Mouse (Mus musculus): ENCODE measurements around the gene Ccna1. TPM values are rescaled to one million over a fixed set of nuclear protein-coding genes. Genes with fewer than 3 reads are reported as not detected.

The Ccna1 gene
- total RNA-seq, 2 experiments from 2014 or later = 0.26 to 0.37 TPM

DNA sequence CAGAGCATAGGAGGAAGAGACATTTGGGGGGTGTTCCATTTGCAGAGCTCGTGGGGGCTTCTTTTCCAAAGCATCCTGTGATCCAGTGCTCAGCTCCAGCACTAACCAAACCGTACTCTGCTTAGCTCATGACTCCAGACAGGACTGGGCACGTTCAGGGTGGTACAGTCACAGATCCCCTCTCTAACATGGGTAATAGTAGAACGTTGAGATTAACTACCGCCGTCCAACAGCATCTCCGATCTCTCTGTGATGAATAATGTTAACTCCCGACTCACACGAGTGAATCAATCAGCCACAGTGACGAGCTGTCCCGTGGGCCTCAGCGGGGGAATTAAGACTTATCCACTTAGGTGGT is 11.3 kb upstream of the Ccna1 start:
- DNase-seq = no peak
- intact Hi-C loops (cut with DNase I) = no loop called here

DNA sequence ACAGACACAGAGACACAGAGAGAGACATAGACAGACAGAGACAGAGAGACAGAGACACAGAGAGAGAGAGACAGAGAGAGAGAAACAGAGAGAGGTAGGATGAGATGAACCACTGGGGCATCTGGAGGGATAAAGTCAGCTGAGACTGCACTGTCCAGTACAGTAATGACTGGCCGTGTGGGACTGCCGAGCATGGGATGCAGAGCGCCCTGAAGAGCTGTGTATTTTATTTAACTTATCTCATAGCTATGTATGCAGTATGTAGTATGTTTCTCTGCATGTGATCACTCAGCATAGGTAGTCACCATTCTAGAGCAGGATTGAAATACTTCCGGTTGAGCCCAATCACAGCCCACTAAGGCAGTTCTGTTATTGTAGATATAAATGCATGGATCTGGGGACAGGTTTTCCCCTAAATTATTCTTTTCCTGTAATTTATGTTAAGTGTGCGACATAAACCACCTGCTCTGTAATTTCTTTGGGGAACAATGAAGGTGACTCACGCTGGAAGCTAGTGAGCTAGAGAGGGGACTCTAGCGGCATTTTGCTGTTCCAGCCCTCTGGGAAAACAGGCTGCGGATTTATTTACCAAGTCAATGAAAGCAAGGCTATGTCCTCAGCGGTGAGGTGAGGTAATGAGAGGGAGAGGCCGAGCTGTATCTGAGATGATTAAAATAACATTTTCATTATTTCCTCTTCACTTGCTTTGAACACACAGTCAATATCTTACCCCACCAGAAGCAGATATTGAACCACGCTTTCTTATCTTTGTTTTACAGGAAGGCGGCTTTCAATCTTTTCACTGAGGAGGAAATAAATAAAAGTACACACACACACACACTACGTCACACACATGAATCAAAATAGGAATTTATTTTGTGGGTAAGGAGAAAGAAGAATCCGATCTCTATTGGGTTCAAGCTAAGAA is 10.7 kb upstream of the Ccna1 start:
- intact Hi-C loops (cut with DNase I) = loop anchor here (2.0 kb wide), 2 partner anchors 39 to 251 kb away; no protein-coding TSS in a partner anchor

DNA sequence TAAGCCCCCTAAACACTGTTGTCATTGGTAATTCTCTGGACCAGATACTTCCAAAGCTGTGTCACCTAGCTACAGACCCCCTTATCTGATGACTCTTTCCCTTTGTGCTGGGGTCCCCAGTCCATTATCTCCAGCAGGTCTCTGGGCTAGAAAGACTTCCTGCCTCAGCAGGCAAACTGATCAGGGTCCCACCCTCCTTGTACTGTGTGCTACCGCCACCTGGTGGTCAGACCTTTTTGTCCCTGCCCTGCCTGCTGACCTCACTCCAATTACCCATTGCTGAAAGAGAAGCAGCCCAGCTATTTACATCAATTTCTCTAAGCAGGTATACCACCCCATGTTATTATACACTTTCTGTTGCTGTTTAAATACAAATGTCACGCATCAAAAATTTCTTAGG is 9.1 kb upstream of the Ccna1 start:
- intact Hi-C loops (cut with DNase I) = loop anchor here (2.0 to 5.0 kb wide), 4 partner anchors 38 to 327 kb away; partner anchors contain the start of genes Alg5 and Exosc8
- DNase-seq = peak; percentile 80 to 85

More for the DNA sequence above, 10.7 kb upstream of the Ccna1 start:
- no peak for DNase-seq

DNA sequence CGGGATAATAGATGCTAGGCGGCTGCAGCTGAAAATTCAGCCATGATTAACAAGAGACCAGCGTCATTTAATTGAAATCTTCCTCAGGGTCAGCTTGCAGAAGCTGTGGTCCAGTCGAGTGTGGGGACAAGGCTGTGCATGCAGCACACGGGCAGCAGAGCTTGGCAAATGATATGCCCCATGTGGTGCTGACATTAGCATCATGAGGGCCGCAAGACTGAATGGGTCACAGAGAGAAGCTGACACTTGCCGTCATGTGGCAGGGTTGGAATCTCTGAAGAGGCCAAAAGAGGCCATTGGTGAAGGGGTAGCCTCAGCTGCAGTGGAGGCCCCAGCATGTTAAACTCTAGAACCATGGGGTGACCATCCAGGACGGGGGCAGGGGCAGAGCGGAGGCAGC is 7.4 kb upstream of the Ccna1 start:
- intact Hi-C loops (cut with DNase I) = loop anchor here (5.0 kb wide), 2 partner anchors 135 to 325 kb away; partner anchors contain the start of genes Alg5 and Exosc8

DNA sequence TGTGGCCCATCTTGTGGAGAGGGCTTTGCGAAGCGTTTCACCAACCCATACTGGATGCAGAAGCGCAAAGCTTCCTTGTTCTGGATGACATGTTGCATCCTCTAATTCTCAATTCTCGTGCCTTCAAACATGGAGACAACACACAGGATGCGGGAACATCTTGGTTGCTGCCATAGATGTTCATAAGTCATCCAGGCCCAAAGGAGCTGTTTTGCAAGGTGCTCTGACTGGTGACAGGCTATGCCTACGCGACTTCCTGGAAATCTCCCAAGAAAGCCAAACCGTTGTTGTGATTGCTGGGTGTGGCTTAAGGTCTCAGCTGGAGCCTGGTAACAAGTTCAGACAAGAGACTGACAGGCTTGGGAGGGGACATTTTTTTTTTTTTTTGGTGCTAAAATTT is 1.1 kb upstream of the Ccna1 start:
- intact Hi-C loops (cut with DNase I) = no loop called here
- DNase-seq = no peak

More for the DNA sequence above, 7.4 kb upstream of the Ccna1 start:
- no peak for DNase-seq

DNA sequence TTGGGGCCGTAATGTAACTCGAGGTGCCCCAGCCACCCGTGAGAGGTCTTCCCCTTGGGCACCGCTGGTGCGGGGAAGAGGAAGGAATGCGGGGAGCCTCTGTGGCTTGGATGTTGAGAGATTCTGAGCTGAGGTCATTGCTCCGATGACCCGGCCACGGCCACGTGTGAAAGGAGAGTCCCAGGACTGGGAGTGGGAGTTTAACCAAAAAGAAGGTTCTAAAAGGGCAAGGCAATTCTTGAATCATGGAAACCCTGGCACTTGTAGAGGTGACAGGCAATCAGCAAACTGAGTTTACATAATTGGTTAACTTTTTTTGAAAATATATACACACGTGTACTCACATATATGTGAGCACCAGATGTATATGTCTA is 433 bp upstream of the Ccna1 start:
- DNase-seq = no peak
- intact Hi-C loops (cut with DNase I) = no loop called here

DNA sequence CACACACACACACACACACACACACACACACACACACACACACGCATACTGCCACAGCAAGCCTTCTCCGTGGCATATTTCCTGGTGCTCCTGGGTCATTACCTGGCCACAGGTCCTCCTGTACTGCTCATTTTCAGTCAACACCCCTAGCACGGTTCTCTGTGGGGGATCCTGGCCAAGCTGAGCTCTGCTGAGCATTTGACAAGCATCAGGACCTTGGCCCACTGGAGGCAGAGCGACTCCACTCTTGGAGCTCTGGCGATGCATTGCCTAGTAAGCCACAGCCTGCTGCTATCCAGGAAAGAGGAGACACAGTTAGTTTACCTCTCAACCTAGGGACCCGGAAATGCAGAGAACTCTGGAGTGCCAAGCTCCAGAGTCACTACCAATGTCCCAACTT is 1.1 kb downstream of the Ccna1 start:
- DNase-seq = no peak
- intact Hi-C loops (cut with DNase I) = no loop called here

DNA sequence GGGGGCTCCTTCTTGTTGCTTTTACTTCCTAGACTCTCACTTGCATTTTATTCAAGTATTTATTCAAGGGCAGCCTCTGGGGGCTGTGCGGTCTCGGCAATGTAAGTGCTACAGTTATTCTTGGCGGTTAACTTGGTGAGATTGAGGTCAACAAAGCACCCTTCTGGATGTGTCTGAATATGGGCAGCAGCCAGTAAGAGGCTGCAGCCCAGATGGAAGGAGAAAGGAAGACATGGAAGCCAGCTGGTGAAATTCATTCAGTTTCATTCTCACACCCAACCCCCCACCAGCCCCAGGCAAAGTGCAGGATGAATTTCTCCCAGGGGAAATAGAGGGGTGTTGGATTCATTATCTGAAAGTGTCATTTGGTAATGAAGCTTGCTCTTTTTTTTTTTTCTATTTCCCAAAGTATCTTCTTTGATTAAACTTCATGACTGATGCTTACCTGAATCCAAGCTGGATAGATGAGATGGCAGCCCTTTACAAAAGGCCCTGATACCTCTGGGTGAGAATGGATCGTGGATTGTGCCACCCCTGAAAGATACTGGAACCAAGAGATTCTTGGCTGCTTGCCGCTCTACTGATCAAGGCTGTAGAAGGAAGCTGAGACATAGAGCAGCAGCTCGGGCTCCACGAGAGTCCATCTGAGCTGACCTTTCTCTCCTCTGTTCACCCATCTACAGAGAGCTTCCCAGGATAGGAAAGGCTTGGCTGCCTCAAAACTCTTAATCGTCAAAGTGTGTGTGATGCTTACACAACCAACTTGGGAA is 10.5 kb downstream of the Ccna1 start:
- intact Hi-C loops (cut with DNase I) = no loop called here

DNA sequence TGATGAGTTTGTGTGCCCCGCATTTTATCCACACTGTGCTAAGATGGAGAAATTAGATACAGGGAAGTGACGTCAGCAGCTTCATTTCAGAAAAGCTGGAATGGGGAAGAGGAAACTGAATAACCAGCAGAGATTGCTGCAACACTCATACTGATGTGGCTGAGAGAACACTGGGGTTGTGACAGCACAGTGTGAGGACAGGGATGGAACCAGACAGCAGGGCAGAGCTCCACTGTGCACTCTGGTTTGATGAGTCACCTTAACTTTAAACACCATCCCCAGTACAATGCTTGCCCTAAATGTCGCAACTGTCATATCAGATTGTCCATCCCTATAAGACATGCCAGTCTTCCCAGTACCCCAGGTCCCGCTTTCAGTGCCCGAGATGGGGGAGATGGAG is 17.7 kb downstream of the Ccna1 start:
- no peak for DNase-seq

More for the DNA sequence above, 10.5 kb downstream of the Ccna1 start:
- peak; percentile 13 to 28 for DNase-seq

DNA sequence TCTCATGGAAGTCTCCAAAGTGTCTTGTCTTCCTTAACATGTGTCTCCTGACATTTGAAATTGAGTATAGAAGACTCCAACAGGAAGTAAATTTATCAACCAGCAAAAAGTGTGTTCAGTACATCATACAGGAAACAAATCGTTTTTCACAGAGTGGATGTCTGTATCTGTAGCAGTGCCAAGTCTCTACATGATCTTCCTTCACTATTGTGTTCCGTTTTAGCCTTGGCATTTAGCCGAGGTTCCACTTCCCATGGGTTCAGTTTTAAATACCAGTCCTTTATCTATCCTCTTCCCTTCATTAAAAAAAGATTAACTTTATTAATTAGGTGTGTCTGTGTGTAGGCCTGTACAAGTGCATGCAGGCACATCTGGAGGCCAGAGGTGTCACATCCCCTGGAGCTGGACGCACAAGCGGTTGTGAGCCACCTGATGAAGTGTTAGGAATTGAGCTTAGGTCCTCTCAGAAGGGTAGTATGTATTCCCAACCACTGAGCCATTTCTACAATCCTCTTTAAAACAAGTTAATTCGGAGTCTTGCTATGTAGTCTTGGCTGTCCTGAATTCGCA is 27.9 kb downstream of the Ccna1 start:
- no peak for DNase-seq

More for the DNA sequence above, 17.7 kb downstream of the Ccna1 start:
- intact Hi-C loops (cut with DNase I) = no loop called here

DNA sequence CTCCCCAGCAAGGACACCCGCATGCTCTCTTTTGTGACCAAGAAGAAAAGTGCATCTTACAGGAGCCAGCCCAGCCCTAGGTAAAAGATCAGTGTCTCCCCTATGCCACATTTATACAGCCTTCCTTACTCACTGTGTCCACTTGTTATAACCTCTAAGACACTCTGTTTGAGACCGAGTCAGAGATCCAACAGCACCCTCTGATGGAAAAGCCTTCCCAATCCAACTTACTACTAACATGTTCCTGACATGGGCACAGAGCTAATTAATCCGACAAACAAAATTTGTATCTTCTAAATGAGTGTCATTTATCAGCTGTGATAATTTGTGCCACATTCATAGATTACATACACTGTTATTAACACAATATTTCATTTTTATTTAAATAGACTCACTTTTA is 29.8 kb downstream of the Ccna1 start:
- DNase-seq = no peak
- intact Hi-C loops (cut with DNase I) = no loop called here

More for the DNA sequence above, 27.9 kb downstream of the Ccna1 start:
- intact Hi-C loops (cut with DNase I) = loop anchor here (2.0 kb wide), 1 partner anchor 37 kb away; no protein-coding TSS in a partner anchor

DNA sequence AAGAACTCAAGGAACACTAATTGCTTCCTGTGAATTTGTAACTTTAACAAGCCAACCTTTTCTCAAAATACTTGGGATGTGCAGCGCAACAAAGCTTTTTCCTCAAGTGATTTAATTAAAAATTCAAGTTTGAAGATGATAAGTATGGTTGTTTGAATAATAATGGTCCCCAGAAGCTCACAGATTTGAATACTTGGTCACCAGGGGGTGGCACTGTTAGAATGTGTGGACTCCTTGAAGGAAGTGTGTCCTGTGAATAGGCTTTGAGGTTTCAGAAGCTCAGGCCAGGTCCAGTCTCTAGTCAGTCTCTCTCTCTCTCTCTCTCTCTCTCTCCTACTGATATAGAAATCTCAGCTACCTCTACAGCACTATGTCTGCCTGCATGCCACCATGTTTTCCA is 32.0 kb downstream of the Ccna1 start:
- DNase-seq = no peak
- intact Hi-C loops (cut with DNase I) = no loop called here

DNA sequence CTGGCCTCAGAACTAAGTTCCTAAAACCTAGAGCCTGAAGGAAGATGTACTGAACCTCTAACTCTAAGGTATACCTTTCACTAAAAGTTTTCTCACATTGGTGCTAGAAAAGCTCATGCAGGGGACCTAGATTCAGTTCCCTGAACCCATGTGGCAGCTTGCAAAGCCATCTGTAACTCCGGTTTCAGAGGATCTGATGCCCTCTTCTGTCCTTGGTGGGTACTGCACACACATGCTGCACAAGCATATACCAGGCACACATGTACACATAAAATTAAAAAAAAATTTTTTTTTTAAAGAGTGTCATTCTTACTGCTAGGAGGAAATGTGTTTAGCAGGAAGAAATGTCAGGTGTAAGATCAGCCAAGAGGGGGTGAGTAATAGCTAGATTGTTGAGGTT is 33.1 kb downstream of the Ccna1 start:
- intact Hi-C loops (cut with DNase I) = no loop called here
- no peak for DNase-seq

DNA sequence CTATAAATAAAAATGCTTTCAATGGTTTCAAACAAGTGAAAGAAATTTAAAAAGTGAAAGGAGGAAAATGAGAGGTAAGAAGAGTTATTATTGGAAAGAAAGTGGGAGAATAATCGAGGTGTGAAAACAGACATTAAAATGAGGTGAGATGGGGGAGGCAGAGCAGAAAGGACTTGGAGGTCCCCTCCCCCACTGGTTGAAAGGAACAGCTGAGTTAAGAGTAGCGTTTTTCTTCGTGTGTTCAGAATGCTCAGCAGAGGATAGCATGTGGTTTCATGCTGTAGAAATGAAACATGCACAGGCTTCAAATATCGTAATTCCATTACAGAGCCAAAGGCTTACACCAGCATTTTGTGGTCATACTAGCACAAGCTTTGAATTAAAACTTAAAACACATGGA is 42.8 kb downstream of the Ccna1 start:
- intact Hi-C loops (cut with DNase I) = no loop called here
- DNase-seq = no peak

DNA sequence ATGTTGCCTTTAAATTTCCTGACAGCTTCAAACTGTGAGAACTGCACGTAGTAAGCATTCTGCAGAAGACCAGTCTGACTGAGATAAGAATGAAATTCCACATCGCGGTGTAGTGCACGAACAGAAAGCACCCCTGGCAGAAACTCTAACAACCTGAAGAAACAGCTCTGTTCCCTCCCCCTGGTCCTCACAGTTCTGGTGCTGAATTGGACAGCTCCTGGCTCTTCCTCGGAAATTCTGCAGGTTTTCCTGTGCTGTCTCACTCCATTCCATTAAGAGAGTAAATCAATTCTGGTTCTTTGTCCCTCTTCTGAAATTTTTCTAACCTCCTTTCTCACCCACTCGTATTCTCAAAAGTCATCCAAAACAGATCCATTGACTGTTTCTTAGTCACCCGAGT is 43.6 kb downstream of the Ccna1 start:
- peak; percentile 10 to 39 for DNase-seq
- intact Hi-C loops (cut with DNase I) = no loop called here

DNA sequence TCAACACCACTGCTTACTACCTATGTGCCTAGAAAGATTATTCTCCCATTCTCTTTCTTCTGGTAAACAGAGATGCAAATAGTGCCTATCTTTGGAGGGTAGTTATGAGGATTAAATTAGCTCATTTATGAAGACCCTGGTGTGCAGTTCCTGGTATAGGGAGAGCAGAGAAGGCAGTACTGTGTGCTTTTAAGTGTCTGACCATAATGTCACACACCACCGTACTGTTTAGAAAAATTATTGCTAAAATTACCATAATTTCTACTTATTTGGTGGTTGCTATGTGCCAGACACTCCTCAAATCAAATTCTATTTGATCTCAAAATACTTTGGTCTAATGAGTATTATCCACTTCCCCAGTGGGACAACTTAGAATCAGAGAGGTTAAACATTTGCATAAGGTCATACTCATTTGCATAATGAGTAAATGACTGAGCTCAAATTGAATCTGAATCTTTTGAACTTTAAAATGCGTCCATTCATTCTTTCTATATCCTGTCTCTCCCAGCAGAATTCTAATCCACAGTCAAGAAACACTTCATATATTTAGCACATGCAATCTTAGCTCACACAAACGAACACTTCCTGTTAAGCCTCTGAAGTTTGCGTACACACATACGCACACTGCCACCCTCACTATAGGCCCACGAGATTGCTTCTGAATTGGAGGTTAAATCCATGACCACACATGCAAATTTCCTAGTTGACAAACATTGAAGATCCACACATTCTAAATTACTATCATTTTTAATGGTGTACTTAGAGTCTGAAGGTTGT is 46.1 kb downstream of the Ccna1 start:
- intact Hi-C loops (cut with DNase I) = no loop called here
- DNase-seq = no peak

DNA sequence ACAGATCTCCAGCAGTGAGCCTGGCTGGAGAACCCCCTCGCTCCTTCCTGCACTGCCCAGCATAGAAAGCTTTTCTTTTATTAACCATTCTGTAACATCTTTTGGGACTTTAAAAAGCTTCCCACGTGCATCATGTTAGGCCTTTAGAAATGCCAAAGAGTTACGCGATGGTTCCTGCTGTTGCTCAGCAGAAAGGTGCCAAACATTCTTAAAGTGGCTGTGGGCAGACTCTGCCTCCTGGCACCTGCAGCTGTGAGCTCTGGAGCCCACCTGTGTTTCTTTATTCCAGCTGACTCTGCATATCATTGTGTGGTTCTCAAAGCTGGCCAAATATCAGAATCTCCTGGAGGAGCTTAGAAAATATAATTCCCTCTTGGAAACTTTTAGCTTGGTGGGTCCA is 51.3 kb downstream of the Ccna1 start:
- intact Hi-C loops (cut with DNase I) = no loop called here
- DNase-seq = no peak

DNA sequence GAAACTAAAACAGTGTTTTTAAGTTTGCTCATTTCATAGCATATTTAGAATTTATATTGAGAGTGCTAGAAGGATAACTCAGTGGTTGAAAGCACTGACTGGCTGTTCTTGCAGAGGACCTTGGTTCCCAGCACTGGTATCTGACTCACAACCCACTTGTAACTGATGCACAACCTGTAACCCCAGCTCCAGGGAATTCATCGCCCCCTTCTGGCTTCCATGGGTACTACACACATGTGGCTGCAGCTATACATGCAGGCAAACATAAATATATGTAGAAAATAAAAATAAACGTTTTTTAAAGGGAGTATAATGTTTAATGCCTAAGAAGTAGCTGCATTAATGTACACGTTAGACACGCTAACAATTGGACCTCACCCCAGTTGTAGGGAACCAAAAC is 53.6 kb downstream of the Ccna1 start:
- no peak for DNase-seq
- intact Hi-C loops (cut with DNase I) = no loop called here
